Mouse (Mus musculus) brain, embryonic 14.5 days (tissue): ENCODE results near the gene Ctxn1.

Source experiments
- CTCF ChIP-seq: fragments of 200-500 bp; IDR thresholded peaks from 2 replicates; pipeline ENCODE4 v1.5.1; 2012; ENCODE audit warnings: inconsistent platforms, mild to moderate bottlenecking, moderate library complexity, borderline replicate concordance; ENCODE audit not compliant: insufficient read depth, insufficient read length; ENCODE audit errors: extremely low read depth
- POLR2A ChIP-seq: fragments of 200-500 bp; IDR thresholded peaks from 2 replicates; pipeline ENCODE4 v1.6.1; 2012; ENCODE audit warnings: mild to moderate bottlenecking, inconsistent platforms, borderline replicate concordance; ENCODE audit not compliant: poor library complexity, insufficient read depth, insufficient read length, severe bottlenecking; ENCODE audit errors: extremely low read depth

DNA sequence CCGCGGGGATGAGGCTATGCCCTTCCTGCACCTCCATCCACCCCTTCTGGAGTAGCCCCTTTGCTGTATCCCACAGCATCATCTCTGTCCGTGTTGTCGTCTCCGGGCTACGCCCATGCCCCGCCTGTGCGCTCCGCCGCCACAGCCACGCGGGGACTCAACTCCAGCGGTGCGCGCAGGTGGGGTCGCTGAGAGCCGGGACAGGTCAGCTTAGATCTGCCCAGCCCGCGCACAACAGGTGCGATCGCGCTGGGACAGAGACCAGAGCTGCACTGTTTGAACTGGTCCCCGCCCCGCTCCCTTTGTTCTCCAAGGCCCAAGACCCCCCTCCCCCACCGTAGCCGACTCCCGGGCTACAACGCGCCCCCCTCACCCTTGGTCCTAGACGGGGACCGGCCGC is 396 bp downstream of the Ctxn1 start:
- no peak for TF ChIP-seq POLR2A
- no peak for TF ChIP-seq CTCF
